Mouse (Mus musculus) gastrocnemius, postnatal 10 days (tissue): ENCODE results near the gene Nkain2. TPM values are rescaled to one million over a fixed set of nuclear protein-coding genes. Genes with fewer than 3 reads are reported as not detected.
"Not testable (repeated sequence)": the region's sequence is repeated elsewhere in the genome, so short reads cannot be mapped to it uniquely, and the experiment has no call there.

Experiments
- DNase-seq: peaks from one replicate; pipeline ENCODE4 v3.0.0; 2021; ENCODE audit warnings: mixed read lengths
- long read RNA-seq, 2 experiments: library from polyadenylated mRNA; stranded (forward); transcript quantifications; one replicate each; pipeline ENCODE4 v2.0.0; 2021
- total RNA-seq, 2 experiments: library from RNA; stranded (reverse); gene quantifications; 2 replicates each; pipeline ENCODE4 v1.2.3; 2021

Nkain2 gene
- 1 to 10 TPM in 1 of 2 experiments, under 1 TPM in 1; 0.99 to 1.0 TPM for total RNA-seq
- long read RNA-seq, experiment 1: 0 reads
- long read RNA-seq, experiment 2: 0 reads

DNA sequence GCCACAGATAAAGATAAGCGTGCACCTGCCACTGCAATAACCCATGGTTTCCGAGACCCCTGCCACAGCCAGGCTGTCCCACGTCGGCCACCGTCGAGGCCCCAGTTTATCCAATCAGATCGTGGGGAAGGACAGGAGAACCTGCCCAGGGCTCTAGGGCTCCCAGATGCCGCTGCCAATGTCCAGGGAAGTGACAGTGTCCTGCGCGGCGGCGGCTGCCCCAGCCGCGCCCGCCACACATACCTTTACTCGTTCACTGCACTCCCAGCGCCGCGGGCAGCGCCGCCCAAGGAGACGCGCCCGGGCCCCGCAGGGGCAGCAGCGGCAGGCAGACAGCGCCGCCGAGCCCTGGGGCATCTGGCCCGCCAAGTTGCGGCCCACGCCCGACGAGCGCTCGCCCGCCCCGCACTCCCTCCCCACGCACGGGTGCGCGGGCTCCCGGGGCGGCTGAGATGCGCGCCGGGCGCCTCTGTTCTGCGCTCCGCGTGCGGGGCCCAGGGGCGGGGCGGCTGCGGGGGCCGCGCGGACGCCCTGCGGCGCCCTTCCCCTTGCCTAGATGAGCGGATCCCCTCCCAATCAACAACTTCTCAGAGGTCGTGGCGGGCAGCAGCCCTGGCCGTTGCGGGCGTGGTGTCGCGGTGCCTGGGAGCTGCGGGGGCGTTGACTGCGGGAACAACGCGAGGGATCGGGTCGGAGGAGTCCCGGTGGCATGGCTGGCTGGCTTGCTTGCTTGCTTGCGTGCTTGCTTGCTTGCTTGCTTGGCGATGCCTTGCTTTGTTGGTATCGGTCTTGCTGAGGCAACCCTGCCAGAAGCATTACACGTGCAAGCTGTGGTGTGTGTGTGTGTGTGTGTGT lies at the start of gene Nkain2:
Nkain2 (minus strand) TSS at position 811 of the 855 bp plus-strand sequence.
- DNase-seq: peak; percentile 42

DNA sequence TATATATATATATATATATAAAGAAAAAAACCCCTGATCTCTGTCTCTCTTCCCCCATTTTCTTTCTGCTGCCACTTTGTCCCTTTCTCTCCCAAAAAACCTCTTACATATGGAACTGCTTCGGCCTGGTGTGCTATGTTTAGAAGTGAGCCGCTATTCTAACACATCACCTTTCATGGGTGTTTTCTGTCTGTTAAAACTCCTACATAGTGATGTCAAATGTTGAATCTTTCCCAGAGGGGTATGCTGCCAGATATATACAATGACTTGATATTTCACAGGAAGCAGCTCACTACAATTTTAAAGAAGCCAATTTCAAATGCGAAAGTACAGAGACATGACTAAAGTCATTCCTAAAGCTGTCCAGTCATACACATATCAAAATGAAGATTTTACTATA lies 49.6 kb upstream of the Nkain2 start:
- DNase-seq: no peak

- DNase-seq: no peak
Observed at GRCm38 (mm10) chr10:32895093-32895492, 4.8 kb upstream of the Nkain2 start.

DNA sequence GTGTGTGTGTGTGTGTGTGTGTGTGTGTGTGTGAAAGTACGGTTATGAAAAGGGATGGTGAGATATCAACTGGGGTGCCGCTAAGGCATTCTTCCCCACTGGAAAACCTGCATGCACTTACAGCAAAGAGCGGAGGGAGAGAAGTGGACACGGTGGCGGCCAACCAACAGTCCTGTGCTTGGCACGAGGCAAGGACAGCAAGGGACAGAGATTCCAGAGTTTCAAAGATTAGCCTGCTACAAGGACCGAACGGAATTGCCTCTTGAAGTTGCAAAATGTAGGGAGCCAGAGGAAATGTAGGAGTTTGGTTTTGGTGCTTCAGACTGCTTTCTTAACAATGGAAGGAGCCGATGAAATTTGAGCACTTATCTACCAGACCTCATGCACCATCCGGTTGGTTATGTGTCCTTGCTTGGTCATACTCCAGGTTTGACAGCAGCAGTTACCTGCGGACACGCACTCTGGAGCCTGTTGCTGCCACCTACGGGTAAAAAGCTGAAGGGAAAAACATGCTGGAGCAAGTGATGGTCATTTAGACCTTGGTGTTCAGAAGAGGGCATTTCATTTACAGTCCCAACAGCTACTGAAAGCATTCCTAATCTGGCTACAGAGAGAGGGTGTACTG lies 357 bp upstream of the Nkain2 start:
- DNase-seq: peak; percentile 15

DNA sequence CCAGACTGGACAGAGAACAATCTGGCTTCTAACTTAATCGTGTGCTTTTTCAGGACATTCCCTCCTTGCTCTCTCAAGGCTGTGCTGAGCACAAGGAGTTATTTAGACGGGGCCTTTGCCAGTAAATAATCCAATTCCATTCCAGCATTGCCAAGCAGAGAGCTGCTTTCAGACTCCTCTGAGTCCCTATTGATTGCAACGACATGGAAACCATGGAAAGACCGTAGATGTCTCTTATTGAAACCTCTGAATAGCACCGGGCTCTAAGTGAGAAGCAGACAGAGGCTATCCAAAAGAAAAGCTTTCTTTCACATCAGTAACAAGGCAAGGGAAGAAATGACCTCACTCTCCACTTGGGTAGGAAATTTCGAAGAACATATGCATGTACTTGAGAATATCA lies 8.3 kb downstream of the Nkain2 start:
- no peak for DNase-seq

GRCm38 (mm10) chr10:32870691-32871406 lies 19.4 kb downstream of the Nkain2 start:
- DNase-seq: no peak

GRCm38 (mm10) chr10:32869541-32869940 lies 20.7 kb downstream of the Nkain2 start:
- no peak for DNase-seq

DNA sequence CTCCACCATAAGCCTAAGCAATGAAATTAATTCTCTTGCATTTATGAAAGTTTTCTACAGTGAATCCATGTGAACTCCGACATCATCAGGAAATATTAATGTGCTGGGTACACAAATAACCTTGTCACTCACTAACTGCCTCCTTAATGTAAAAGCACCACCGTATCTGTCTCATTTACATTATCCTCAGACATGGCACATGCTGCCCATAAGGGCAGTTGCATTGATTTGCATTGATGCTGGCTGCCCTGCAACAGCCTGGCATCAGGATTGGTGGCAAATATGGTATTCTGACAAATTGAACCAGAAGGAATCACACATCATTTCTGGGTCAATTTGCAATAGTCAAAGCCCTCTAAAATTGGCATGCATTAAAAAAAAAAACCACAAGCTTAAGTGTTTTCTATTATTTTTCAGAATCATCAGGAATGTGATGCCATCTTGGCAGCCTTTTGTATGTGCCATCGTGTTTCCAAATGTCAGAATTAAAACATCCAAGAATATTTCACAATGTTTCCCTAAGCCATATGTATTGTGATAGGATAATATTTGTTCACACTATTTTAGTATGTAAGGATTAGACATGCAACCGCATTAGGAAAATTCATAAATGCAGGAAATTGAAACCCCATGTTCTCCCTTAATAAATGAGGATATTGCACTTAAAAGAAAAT lies 74.9 kb downstream of the Nkain2 start:
- DNase-seq: no peak

DNA sequence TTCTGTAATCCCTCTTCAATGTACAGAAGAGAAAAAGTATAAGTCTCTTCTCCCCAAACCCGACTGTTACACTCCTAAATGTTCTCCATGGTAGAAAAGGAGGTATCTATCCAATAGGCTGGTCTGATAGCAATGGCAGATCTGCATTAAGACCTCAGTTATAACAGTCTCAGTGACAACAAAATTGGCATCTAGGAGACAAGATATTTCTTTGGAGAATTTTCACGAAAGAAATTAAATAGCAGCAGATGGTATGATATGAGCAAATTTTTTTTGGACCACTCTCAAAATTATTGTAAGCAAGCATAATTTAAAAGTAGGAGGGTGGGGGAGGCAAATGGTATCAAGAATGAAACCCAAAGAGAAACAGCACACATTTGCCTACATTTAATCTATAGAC lies 94.0 kb downstream of the Nkain2 start:
- no peak for DNase-seq

- no peak for DNase-seq
Observed at GRCm38 (mm10) chr10:32790541-32790940, 99.7 kb downstream of the Nkain2 start.

- no peak for DNase-seq
Observed at GRCm38 (mm10) chr10:32782732-32783359, 107.4 kb downstream of the Nkain2 start.

- DNase-seq: no peak
Observed at GRCm38 (mm10) chr10:32738989-32739388, 151.3 kb downstream of the Nkain2 start.

DNA sequence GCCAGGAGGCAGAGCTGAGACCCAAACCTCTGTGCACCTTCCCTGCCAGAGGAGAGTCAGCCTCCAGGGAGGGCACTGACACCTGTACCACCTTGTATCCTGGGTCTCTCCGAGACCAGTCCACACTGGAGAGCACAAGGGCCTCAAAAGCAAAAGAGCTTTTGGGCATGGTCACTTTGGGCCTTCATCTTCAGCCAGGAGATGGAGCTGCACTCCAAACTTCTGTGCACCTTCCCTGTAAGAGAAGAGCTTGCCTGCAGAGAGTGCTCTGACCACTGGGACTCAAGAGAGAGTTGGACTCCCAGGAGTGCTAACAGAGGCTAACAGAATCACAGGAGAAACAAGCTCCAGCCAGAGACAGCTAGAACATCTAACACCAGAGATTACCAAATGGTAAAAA lies 183.7 kb downstream of the Nkain2 start:
- DNase-seq: not testable (repeated sequence)

- no peak for DNase-seq
Observed at GRCm38 (mm10) chr10:32696661-32697060, 193.6 kb downstream of the Nkain2 start.

GRCm38 (mm10) chr10:32684548-32684947 lies 205.7 kb downstream of the Nkain2 start:
- no peak for DNase-seq

GRCm38 (mm10) chr10:32640256-32640655 lies 250.0 kb downstream of the Nkain2 start:
- DNase-seq: no peak

GRCm38 (mm10) chr10:32639173-32639572 lies 251.1 kb downstream of the Nkain2 start:
- no peak for DNase-seq

- DNase-seq: no peak
Observed at GRCm38 (mm10) chr10:32631043-32631442, 259.2 kb downstream of the Nkain2 start.

DNA sequence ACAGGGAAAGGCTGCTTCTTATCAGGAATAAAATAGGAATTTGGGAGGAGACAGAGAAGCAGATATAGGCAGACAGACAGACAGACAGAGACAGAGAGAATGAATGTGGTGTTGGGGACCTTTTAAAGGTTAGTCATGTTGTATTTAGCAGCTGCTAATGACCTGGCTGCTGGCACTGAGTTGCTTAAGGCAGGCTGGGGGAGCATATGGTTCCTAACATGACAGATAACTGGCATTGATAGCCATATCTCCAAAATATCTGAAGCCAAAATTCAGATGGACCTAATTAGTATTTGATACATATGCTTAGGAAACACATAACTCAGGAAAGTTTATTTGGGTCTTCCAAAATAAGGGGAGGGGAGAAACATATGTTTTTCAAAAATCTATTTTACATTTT lies 285.8 kb downstream of the Nkain2 start:
- DNase-seq: no peak

DNA sequence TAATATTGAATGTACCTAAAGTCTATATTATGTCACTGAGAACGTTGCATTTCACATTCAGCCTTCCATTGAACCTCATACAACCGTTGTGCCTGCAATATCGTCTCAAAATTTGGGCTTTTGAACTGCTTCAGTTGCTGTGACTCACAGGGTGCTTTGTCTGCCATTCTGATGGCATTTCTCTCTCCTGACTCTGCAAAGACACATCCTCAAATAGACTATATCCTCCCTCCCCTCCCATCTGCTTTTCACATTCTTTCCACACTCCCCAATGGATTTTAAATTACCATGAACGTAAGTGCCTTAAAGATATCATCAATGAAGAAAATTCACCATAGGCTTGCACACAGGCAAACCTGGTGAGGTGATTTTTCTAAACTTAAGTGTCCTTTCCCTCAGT lies 287.5 kb downstream of the Nkain2 start:
- DNase-seq: no peak

- no peak for DNase-seq
Observed at GRCm38 (mm10) chr10:32594998-32595397, 295.3 kb downstream of the Nkain2 start.

DNA sequence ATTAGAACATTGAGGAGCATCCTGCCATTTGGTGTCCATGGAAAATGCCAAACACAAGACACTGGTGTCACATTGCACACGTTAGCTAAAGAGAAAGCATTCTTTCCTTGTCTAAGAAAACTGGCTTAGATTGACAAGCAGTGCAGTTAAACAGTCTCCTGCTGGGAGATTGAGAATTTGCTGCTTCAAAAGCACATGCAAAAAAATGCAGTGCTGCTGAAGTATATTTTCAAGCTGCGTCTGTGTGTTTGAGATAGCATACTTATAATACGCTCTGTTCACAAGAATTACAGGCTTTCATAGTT lies 313.0 kb downstream of the Nkain2 start:
- no peak for DNase-seq
